In the genomic region with DNA sequence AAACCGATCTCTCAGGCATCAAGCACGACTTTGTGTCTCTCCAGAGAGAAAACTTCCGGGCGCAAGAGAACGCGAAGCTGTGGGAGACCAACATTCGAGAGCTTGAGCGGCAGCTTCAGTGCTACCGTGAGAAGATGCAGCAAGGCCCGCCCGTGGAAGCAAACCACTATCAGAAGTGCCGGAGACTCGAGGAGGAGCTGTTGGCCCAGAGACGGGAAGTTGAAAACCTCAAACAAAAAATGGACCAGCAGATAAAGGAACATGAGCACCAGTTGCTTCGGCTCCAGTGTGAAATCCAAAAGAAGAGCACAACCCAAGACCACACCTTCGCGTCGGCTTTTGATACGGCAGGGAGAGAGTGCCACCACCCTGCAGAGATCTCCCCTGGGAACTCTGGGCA, we compare ENCODE assay signal across 22 mouse cellular contexts.
DNase-seq lines count a peak whose midpoint lies in the region; ATAC-seq lines count a peak whose summit lies in the region.
"Had no signal": no experiment of that assay in that cellular context is flagged by ENCODE, and none has a peak within 500 bp of the region (broad histone marks: within the 10 kb centered on the region; RNA-seq: fewer than 3 reads in every experiment).

No protein-coding gene starts in this region.

- peak; percentile 50; the same call in 1 of the 2 replicates for ATAC-seq in megakaryocyte progenitor cell, adult 5-6 weeks (replicated peaks; ENCODE audit: poor library complexity)
- ATAC-seq: CD4-positive, CD25-positive, alpha-beta regulatory T cell, adult 4 months; forebrain, embryonic 13.5 days; forebrain, embryonic 15.5 days; forebrain, postnatal 0 days; Patski had no signal

- peak; percentile 18 for DNase-seq in thymus, postnatal 25 days
- no peak for DNase-seq in thymus, postnatal 36 days
- DNase-seq in 416B (ENCODE audit: low read depth): peak; percentile 16
- DNase-seq in T-cell, adult 2 months (ENCODE audit: low spot score): peak; percentile 12
- DNase-seq in lung, postnatal 14 days: no peak
- no peak for DNase-seq in left cerebral cortex, postnatal 36 days (ENCODE audit: low spot score in 2 of 2)
- DNase-seq: adrenal gland, adult 2 months; adrenal gland, postnatal 10 days; adrenal gland, postnatal 25 days; B cell, adult 2 months; cerebellum, adult 11 months; cerebellum, adult 18-20 months; cerebellum, adult 8-10 months; cerebellum, adult 9-11 months; cerebellum, postnatal 14 days; cerebellum, postnatal 36 days; forebrain, postnatal 0 days had no signal

- intact Hi-C loops in left cerebral cortex, postnatal 36 days (cut with DNase I): no loop called here

Comparison
In these comparisons a context has a peak if more than half of its experiments do, and no peak if none do; other contexts are left out.
1. DNase-seq: peak in thymus, postnatal 25 days (single experiment), 416B (single experiment) and T-cell, adult 2 months (single experiment); none in thymus, postnatal 36 days (0 of 2), lung, postnatal 14 days (single experiment) and left cerebral cortex, postnatal 36 days (0 of 2).